33 mouse cellular contexts compared by ENCODE assay signal in genomic region chr5:67060519-67060918, GRCm38 (mm10). TPM values are rescaled to one million over a fixed set of nuclear protein-coding genes. Genes with fewer than 3 reads are reported as not detected.
DNase-seq lines count a peak whose midpoint lies in the region; ATAC-seq and TF ChIP-seq lines count a peak whose summit lies in the region.
"Had no signal": no experiment of that assay in that cellular context is flagged by ENCODE, and none has a peak within 500 bp of the region (broad histone marks: within the 10 kb centered on the region; RNA-seq: fewer than 3 reads in every experiment).

No protein-coding gene starts in this region.

- H3K4me2 ChIP-seq in forebrain, postnatal 0 days (ENCODE audit: low read depth), result no peak overlapping the region
- H3K4me2 ChIP-seq in forebrain, embryonic 11.5 days (ENCODE audit: low read depth, low read length, severe bottlenecking), result no peak overlapping the region
- H3K4me2 ChIP-seq: embryonic facial prominence, embryonic 13.5 days; forebrain, embryonic 12.5 days; kidney, embryonic 15.5 days; limb, embryonic 13.5 days; liver, embryonic 11.5 days; lung, embryonic 15.5 days; neural tube, embryonic 13.5 days had no signal

- DNase-seq in forebrain, postnatal 0 days, result no peak
- no peak for DNase-seq in forebrain, embryonic 11.5 days (ENCODE audit: low spot score)
- DNase-seq in left cerebral cortex, postnatal 4 days, result peak; percentile 35
- no peak for DNase-seq in left cerebral cortex, postnatal 36 days (ENCODE audit: low spot score in 2 of 2)
- DNase-seq in testis, postnatal 10 days (ENCODE audit: low spot score), result no peak
- DNase-seq: adrenal gland, postnatal 36 days; cerebellum, adult 8-10 months; cerebellum, postnatal 36 days; gastrocnemius, adult 2 months; gastrocnemius, postnatal 36 days; heart, postnatal 14 days; kidney, adult 18-20 months; kidney, postnatal 25 days; right cerebral cortex, postnatal 4 days; thymus, postnatal 4 days had no signal

- H3K4me1 ChIP-seq in forebrain, postnatal 0 days (ENCODE audit: insufficient read depth), result no peaks in the 10 kb centered on the region
- no peaks in the 10 kb centered on the region for H3K4me1 ChIP-seq in forebrain, embryonic 11.5 days (replicated peaks; ENCODE audit: control insufficient read depth, insufficient read depth, low read length)
- H3K4me1 ChIP-seq: embryonic facial prominence, embryonic 13.5 days; kidney, embryonic 15.5 days; limb, embryonic 13.5 days; lung, embryonic 15.5 days; megakaryocyte, embryonic 14.5 days had no signal

- 0 out of 2 replicates have a peak, but pooled peaks have one; percentile 43 for ATAC-seq in forebrain, postnatal 0 days
- ATAC-seq in forebrain, embryonic 11.5 days (replicated peaks; ENCODE audit: low FRiP score), result no peak
- 0 out of 2 replicates have a peak, but pooled peaks have one; percentile 22 for ATAC-seq in common myeloid progenitor, adult 5-6 weeks (replicated peaks; ENCODE audit: low read depth, poor library complexity, severe bottlenecking)
- peak; percentile 34 for ATAC-seq in megakaryocyte progenitor cell, adult 5-6 weeks (replicated peaks; ENCODE audit: poor library complexity)
- ATAC-seq: CD4-positive, CD25-positive, alpha-beta regulatory T cell, adult 4 months had no signal

- WGBS in forebrain, postnatal 0 days, result 50% methylated on average over 3 of the region's 4 CpGs
- 76% methylated on average over 2 of the region's 4 CpGs for WGBS in forebrain, embryonic 11.5 days

- 0 out of 2 replicates have a peak, but pooled peaks cover 3% of the 10 kb centered on the region for H3K36me3 ChIP-seq in forebrain, postnatal 0 days (ENCODE audit: insufficient read depth)
- H3K36me3 ChIP-seq in forebrain, embryonic 11.5 days (ENCODE audit: control insufficient read depth, insufficient read depth, low read length), result no peaks in the 10 kb centered on the region
- H3K36me3 ChIP-seq: forebrain, embryonic 12.5 days; kidney, embryonic 15.5 days; lung, embryonic 15.5 days; neural tube, embryonic 13.5 days had no signal

- no peaks in the 10 kb centered on the region for H3K27me3 ChIP-seq in forebrain, postnatal 0 days (ENCODE audit: insufficient read depth, low read length)
- no peaks in the 10 kb centered on the region for H3K27me3 ChIP-seq in forebrain, embryonic 11.5 days (ENCODE audit: control insufficient read depth, insufficient read depth, low read length)
- H3K27me3 ChIP-seq: embryonic facial prominence, embryonic 13.5 days; forebrain, embryonic 12.5 days; kidney, embryonic 15.5 days; limb, embryonic 13.5 days; lung, embryonic 15.5 days; neural tube, embryonic 13.5 days had no signal

- intact Hi-C loops in left cerebral cortex, postnatal 4 days (cut with DNase I), result no loop called here
- intact Hi-C loops in left cerebral cortex, postnatal 36 days (cut with DNase I), result no loop called here

- no peaks in the 10 kb centered on the region for H3K9me3 ChIP-seq in forebrain, postnatal 0 days (ENCODE audit: low read length)
- no peaks in the 10 kb centered on the region for H3K9me3 ChIP-seq in forebrain, embryonic 11.5 days (ENCODE audit: control insufficient read depth, low read length)
- H3K9me3 ChIP-seq: embryonic facial prominence, embryonic 13.5 days; forebrain, embryonic 12.5 days; kidney, embryonic 15.5 days; limb, embryonic 13.5 days; lung, embryonic 15.5 days; neural tube, embryonic 13.5 days had no signal

- H3K9ac ChIP-seq in forebrain, postnatal 0 days, result no peak overlapping the region
- no peak overlapping the region for H3K9ac ChIP-seq in forebrain, embryonic 11.5 days (ENCODE audit: low read length)
- H3K9ac ChIP-seq: embryonic facial prominence, embryonic 13.5 days; forebrain, embryonic 12.5 days; kidney, embryonic 15.5 days; limb, embryonic 13.5 days; lung, embryonic 15.5 days; neural tube, embryonic 13.5 days had no signal

- H3K27ac ChIP-seq in forebrain, postnatal 0 days (ENCODE audit: low read depth, low read length), result no peak overlapping the region
- no peak overlapping the region for H3K27ac ChIP-seq in forebrain, embryonic 11.5 days (ENCODE audit: low read depth, low read length)
- H3K27ac ChIP-seq: embryonic facial prominence, embryonic 13.5 days; forebrain, embryonic 12.5 days; gastrocnemius, adult 2 months; kidney, embryonic 15.5 days; limb, embryonic 13.5 days; lung, embryonic 15.5 days; neural tube, embryonic 13.5 days had no signal

- TF ChIP-seq CTCF in forebrain, postnatal 0 days (IDR thresholded peaks at IDR 0.05; ENCODE audit: low read depth), result no peak

- H3K4me3 ChIP-seq in forebrain, postnatal 0 days (ENCODE audit: low read depth, low read length), result no peak overlapping the region
- H3K4me3 ChIP-seq in forebrain, embryonic 11.5 days (ENCODE audit: low read depth, low read length), result no peak overlapping the region
- H3K4me3 ChIP-seq: embryonic facial prominence, embryonic 13.5 days; forebrain, embryonic 12.5 days; gastrocnemius, adult 2 months; kidney, embryonic 15.5 days; limb, embryonic 13.5 days; lung, embryonic 15.5 days; megakaryocyte, embryonic 14.5 days; neural tube, embryonic 13.5 days had no signal

RNA-seq across cellular contexts. Expression of gene Phox2b, which starts 38.6 kb away (rescaled TPM):
- total RNA-seq in forebrain, postnatal 0 days (2014; rRNA removed), result not detected in 2 replicates
- polyA plus RNA-seq in forebrain, postnatal 0 days (2015; fragmentation: Nextera tagmentation; extraction: Ambion mirVana), result not detected in 2 replicates
- 0.08 TPM in 1 of 2 replicates, not detected in the other for polyA plus RNA-seq in forebrain, embryonic 11.5 days (2014; fragmentation: Nextera tagmentation; extraction: Ambion mirVana)
- not detected for total RNA-seq in left cerebral cortex, postnatal 4 days (2021)
- total RNA-seq in left cerebral cortex, postnatal 36 days (2021), result not detected
- not detected in 2 replicates for total RNA-seq in common myeloid progenitor, adult 5-6 weeks (2017)
- total RNA-seq in megakaryocyte progenitor cell, adult 5-6 weeks (2015), result not detected in 2 replicates
- total RNA-seq in megakaryocyte progenitor cell, adult 5-6 weeks (2017), result not detected in 2 replicates
- total RNA-seq: gastrocnemius, adult 2 months; gastrocnemius, postnatal 36 days; heart, adult 8-10 months; heart, postnatal 14 days; layer of hippocampus, adult 18-20 months; layer of hippocampus, postnatal 10 days; left cerebral cortex, adult 18-20 months; left cerebral cortex, postnatal 14 days had no signal
- polyA plus RNA-seq: forebrain, embryonic 12.5 days; spleen, adult 2 months; thymus, postnatal 0 days had no signal
